Mouse (Mus musculus) stomach, embryonic 14.5 days (tissue): ENCODE results near the gene Smad9. TPM values are rescaled to one million over a fixed set of nuclear protein-coding genes. Genes with fewer than 3 reads are reported as not detected.

ENCODE experiments used
- ATAC-seq: fragments of 200-750 bp; cut with Nextera tagmentation; 2 replicates; pipeline ENCODE4 v1.8.0; 2017; ENCODE audit warnings: low read depth, moderate TSS enrichment; ENCODE audit not compliant: insufficient number of reproducible peaks, insufficient read depth, low FRiP score
- H3K27ac ChIP-seq: fragments of 300-500 bp; sonication (generic); 2 replicates; pipeline ENCODE4 v1.5.1; 2014; ENCODE audit warnings: mild to moderate bottlenecking, low read length, moderate library complexity, mixed read lengths
- H3K27me3 ChIP-seq: fragments of 300-500 bp; sonication (generic); 2 replicates; pipeline ENCODE4 v1.6.1; 2014; ENCODE audit warnings: low read length, control low read depth, mixed read lengths; ENCODE audit not compliant: control insufficient read depth, insufficient read depth
- H3K36me3 ChIP-seq: fragments of 300-500 bp; sonication (generic); 2 replicates; pipeline ENCODE4 v1.6.1; 2014; ENCODE audit warnings: mild to moderate bottlenecking, control low read depth, low read length, moderate library complexity, mixed read lengths; ENCODE audit not compliant: control insufficient read depth, insufficient read depth
- H3K4me1 ChIP-seq: fragments of 300-500 bp; sonication (generic); 2 replicates; pipeline ENCODE4 v1.6.1; 2014; ENCODE audit warnings: low read length, control low read depth, mixed read lengths; ENCODE audit not compliant: control insufficient read depth, insufficient read depth
- H3K4me2 ChIP-seq: fragments of 300-500 bp; sonication (generic); replicated peaks from 2 replicates; pipeline ENCODE4 v1.6.1; 2014; ENCODE audit warnings: low read depth, low read length, control low read depth
- H3K4me3 ChIP-seq: fragments of 300-500 bp; sonication (generic); 2 replicates; pipeline ENCODE4 v1.5.1; 2014; ENCODE audit warnings: low read depth, low read length, control low read depth
- H3K9ac ChIP-seq: fragments of 300-500 bp; sonication (generic); replicated peaks from 2 replicates; pipeline ENCODE4 v1.6.1; 2014; ENCODE audit warnings: low read depth, mild to moderate bottlenecking, control low read depth, low read length, moderate library complexity, mixed read lengths
- H3K9me3 ChIP-seq: fragments of 300-500 bp; sonication (generic); 2 replicates; pipeline ENCODE4 v1.6.1; 2016; ENCODE audit warnings: low read depth, low read length, control low read depth; ENCODE audit not compliant: control insufficient read depth
- WGBS: fragments of 180-500 bp; shearing (Covaris S2); extraction: QIAGEN DNeasy Blood & Tissue Kit; methylation state at CpG from one replicate; pipeline ENCODE4 v1.1.7; 2014; 5-methylcytosine and 5-hydroxymethylcytosine counted together
- polyA plus RNA-seq: library from polyadenylated mRNA; unstranded; fragments of >200 nt; fragmentation: Nextera tagmentation; extraction: Ambion mirVana; gene quantifications from 2 replicates; pipeline ENCODE4 v1.2.1, GENCODE M21; 2014

Gene Smad9
- polyA plus RNA-seq, 1 experiment from 2014 or later = 3.2 TPM

DNA sequence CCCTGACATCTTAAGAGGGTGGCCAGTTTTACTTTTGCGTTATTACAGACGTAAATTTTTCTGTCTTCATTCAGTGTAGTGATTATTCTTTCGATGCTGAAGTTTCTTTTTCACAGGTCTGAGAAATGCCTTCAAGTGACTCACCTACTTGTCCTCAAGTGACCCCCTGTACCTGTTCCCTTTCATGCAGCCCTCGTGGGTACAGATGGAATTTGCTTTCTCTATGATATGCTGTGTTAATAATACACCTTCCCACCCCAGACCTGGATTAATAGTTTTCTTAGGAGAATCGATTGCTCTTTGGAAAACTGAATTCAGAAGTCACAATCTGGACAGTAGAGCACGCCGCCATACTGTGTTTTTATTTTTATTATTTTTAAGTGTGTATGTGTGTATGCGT is 18.1 kb upstream of the Smad9 start:
- H3K9me3 ChIP-seq = no peaks in the 10 kb centered on the region
- H3K4me3 ChIP-seq = no peak overlapping the region
- H3K36me3 ChIP-seq = peaks cover 33% of the 10 kb centered on the region
- 0 out of 2 replicates have a peak, but pooled peaks cover 4% of the 10 kb centered on the region for H3K4me1 ChIP-seq
- 92% methylated on average over 8 of the region's 8 CpGs for WGBS
- H3K4me2 ChIP-seq = no peak overlapping the region
- no peak overlapping the region for H3K9ac ChIP-seq
- no peak overlapping the region for H3K27ac ChIP-seq
- no peaks in the 10 kb centered on the region for H3K27me3 ChIP-seq
- no peak for ATAC-seq

GRCm38 (mm10) chr3:54741965-54742364 is 13.4 kb upstream of the Smad9 start:
- H3K4me1 ChIP-seq = no peaks in the 10 kb centered on the region
- H3K4me2 ChIP-seq = no peak overlapping the region
- no peak overlapping the region for H3K4me3 ChIP-seq
- H3K27me3 ChIP-seq = no peaks in the 10 kb centered on the region
- no peak overlapping the region for H3K9ac ChIP-seq
- 96% methylated on average over 11 of the region's 11 CpGs for WGBS
- ATAC-seq = no peak
- H3K36me3 ChIP-seq = peaks cover 58% of the 10 kb centered on the region
- no peaks in the 10 kb centered on the region for H3K9me3 ChIP-seq
- H3K27ac ChIP-seq = no peak overlapping the region

DNA sequence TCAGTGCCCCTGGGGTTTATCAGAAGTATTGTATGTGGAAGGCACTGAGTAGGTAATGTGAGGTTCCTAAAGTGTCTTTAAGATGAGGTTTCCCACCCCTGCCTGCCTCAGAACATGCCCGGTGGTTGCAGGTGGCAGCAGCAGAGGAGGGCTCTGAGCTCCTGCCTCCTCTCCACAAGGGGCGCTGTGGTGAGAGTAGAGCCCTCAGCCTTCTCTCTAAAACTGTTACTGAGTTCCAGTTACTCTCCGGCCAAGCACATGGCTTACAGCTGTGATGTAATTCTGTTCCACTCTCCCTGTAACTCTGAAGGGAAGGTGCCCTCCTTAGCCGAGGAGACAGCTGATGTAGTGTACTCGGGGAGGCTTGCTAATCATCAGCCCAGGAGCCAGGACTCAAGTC is 9.6 kb upstream of the Smad9 start:
- ATAC-seq = no peak
- Histone ChIP-seq H3K4me3 (no peak overlapping the region), H3K27me3 (no peaks in the 10 kb centered on the region), H3K9me3 (no peaks in the 10 kb centered on the region), H3K4me1 (no peaks in the 10 kb centered on the region), H3K9ac (no peak overlapping the region), H3K27ac (no peak overlapping the region), H3K4me2 (no peak overlapping the region), H3K36me3 (peaks cover 84% of the 10 kb centered on the region)
- 61% methylated on average over 5 of the region's 5 CpGs for WGBS

DNA sequence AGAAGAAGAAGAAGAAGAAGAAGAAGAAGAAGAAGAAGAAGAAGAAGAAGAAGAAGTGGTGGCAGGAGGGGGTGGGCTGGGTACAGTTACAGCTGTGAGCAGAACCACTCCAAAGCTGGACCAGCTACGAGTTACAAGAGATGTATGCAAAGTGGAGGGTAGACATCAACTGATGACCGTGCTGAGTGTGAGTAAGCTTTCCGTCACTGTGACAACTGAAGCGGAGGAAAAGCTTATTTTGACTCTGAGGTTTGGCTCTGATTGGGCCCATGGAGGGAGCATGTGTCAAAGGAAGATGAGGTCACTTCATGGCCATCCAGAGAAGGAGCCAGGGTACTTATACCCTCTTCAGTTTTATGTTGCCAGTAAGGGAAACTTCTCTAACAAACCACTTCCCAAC is 2.0 kb upstream of the Smad9 start:
- Histone ChIP-seq H3K4me1 (peaks cover 9% of the 10 kb centered on the region; the same call in 1 of the 2 replicates), H3K36me3 (peaks cover 21% of the 10 kb centered on the region; the same call in 1 of the 2 replicates), H3K4me3 (no peak overlapping the region), H3K9me3 (no peaks in the 10 kb centered on the region), H3K4me2 (no peak overlapping the region), H3K27ac (no peak overlapping the region), H3K9ac (no peak overlapping the region), H3K27me3 (no peaks in the 10 kb centered on the region)
- no peak for ATAC-seq
- WGBS = 72% methylated on average over 4 of the region's 4 CpGs

DNA sequence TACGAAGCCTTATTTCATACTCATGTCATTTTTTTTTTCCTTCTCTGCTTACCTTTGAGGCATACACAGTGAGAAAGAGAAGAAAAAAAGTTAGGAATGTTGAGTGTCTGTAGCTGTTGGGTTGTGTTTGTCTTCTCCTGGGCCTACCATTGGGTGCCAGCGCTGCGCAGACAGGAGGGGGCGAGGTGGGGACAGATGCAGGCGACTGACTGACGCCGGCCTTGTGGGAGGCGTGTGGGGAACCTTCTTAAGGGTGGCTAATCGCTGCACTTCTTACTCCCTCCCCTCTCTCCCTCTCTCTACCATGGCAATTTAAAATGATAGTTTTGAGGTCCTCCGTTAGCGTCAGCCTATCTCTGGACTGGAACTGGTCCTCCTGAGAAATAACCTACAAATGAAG is 676 bp downstream of the Smad9 start:
- H3K9me3 ChIP-seq = no peaks in the 10 kb centered on the region
- 2% methylated on average over 11 of the region's 11 CpGs for WGBS
- ATAC-seq = no peak
- peak overlapping the region; percentile 96 for H3K4me2 ChIP-seq
- H3K4me3 ChIP-seq = peak overlapping the region; percentile 69
- H3K27ac ChIP-seq = peak overlapping the region; percentile 68
- peaks cover 9% of the 10 kb centered on the region; the same call in 1 of the 2 replicates for H3K4me1 ChIP-seq
- H3K27me3 ChIP-seq = no peaks in the 10 kb centered on the region
- H3K36me3 ChIP-seq = no peaks in the 10 kb centered on the region
- 0 out of 2 replicates have a peak overlapping the region, but pooled peaks have one; percentile 28 for H3K9ac ChIP-seq

DNA sequence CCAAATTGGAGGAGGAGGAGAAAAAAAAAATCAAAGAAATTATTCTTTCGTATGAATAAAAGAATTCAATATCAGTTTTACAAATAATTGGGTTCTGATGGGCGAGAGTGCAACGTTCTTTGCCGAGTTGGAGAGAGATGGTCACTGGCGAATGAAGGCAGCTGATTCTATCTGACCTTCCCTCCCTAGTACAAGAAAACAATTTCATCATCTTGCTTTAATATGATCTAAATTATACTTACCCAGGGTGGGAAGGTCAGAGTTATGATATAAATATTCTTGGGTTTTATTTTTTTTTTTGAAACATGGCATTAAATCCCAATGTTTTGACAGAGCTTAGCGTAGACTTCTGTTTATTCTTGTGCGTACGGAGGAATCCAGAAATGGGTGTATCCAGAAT is 2.1 kb downstream of the Smad9 start:
- Histone ChIP-seq H3K9ac (no peak overlapping the region), H3K4me2 (peak overlapping the region; percentile 96), H3K4me3 (no peak overlapping the region), H3K27ac (no peak overlapping the region), H3K27me3 (no peaks in the 10 kb centered on the region), H3K4me1 (peaks cover 9% of the 10 kb centered on the region; the same call in 1 of the 2 replicates), H3K36me3 (no peaks in the 10 kb centered on the region), H3K9me3 (no peaks in the 10 kb centered on the region)
- ATAC-seq = no peak
- WGBS = 48% methylated on average over 8 of the region's 8 CpGs

GRCm38 (mm10) chr3:54759211-54759610 is 3.8 kb downstream of the Smad9 start:
- H3K27me3 ChIP-seq = no peaks in the 10 kb centered on the region
- H3K4me1 ChIP-seq = peaks cover 9% of the 10 kb centered on the region; the same call in 1 of the 2 replicates
- no peaks in the 10 kb centered on the region for H3K9me3 ChIP-seq
- H3K4me2 ChIP-seq = no peak overlapping the region
- WGBS = 57% methylated on average over 9 of the region's 9 CpGs
- no peak overlapping the region for H3K9ac ChIP-seq
- no peak overlapping the region for H3K4me3 ChIP-seq
- no peak for ATAC-seq
- no peak overlapping the region for H3K27ac ChIP-seq
- H3K36me3 ChIP-seq = no peaks in the 10 kb centered on the region

GRCm38 (mm10) chr3:54760321-54761115 is 5.1 kb downstream of the Smad9 start:
- no peaks in the 10 kb centered on the region for H3K36me3 ChIP-seq
- no peaks in the 10 kb centered on the region for H3K9me3 ChIP-seq
- 48% methylated on average over 15 of the region's 15 CpGs for WGBS

More at GRCm38 (mm10) chr3:54760321-54761115, 5.1 kb downstream of the Smad9 start:
- Histone ChIP-seq H3K27ac (no peak overlapping the region), H3K9ac (no peak overlapping the region), H3K4me2 (no peak overlapping the region), H3K4me1 (peaks cover 9% of the 10 kb centered on the region; the same call in 1 of the 2 replicates), H3K27me3 (no peaks in the 10 kb centered on the region), H3K4me3 (no peak overlapping the region)
- no peak for ATAC-seq
